Mouse (Mus musculus) intestine, embryonic 14.5 days (tissue): Measurements from ENCODE around the gene Mrln. TPM values are rescaled to one million over a fixed set of nuclear protein-coding genes. Genes with fewer than 3 reads are reported as not detected.

Source experiments
- ATAC-seq: fragments of 200-750 bp; cut with Nextera tagmentation; replicated peaks from 2 replicates; pipeline ENCODE4 v1.8.0; 2017; ENCODE audit warnings: low read depth, moderate number of reproducible peaks, moderate TSS enrichment, moderate library complexity; ENCODE audit not compliant: low FRiP score, low TSS enrichment
- DNase-seq: peaks from one replicate; pipeline ENCODE4 v3.0.0-alpha.2; 2018; ENCODE audit warnings: low spot score
- H3K27ac ChIP-seq: fragments of 300-500 bp; sonication (generic); 2 replicates; pipeline ENCODE4 v1.5.1; 2014; ENCODE audit warnings: low read depth, mild to moderate bottlenecking, control low read depth
- H3K27me3 ChIP-seq: fragments of 300-500 bp; sonication (generic); replicated peaks from 2 replicates; pipeline ENCODE4 v1.6.1; 2014; ENCODE audit warnings: low read length, control low read depth; ENCODE audit not compliant: control insufficient read depth, insufficient read depth
- H3K36me3 ChIP-seq: fragments of 300-500 bp; sonication (generic); 2 replicates; pipeline ENCODE4 v1.6.1; 2014; ENCODE audit warnings: low read length, control low read depth; ENCODE audit not compliant: control insufficient read depth, insufficient read depth
- H3K4me1 ChIP-seq: fragments of 300-500 bp; sonication (generic); replicated peaks from 2 replicates; pipeline ENCODE4 v1.6.1; 2014; ENCODE audit warnings: low read length, control low read depth, mixed read lengths; ENCODE audit not compliant: control insufficient read depth, insufficient read depth
- H3K4me2 ChIP-seq: fragments of 300-500 bp; sonication (generic); 2 replicates; pipeline ENCODE4 v1.6.1; 2014; ENCODE audit warnings: low read length
- H3K4me3 ChIP-seq: fragments of 300-500 bp; sonication (generic); 2 replicates; pipeline ENCODE4 v1.5.1; 2014; ENCODE audit warnings: low read depth, low read length, control low read depth, mixed read lengths
- H3K9ac ChIP-seq: fragments of 300-500 bp; sonication (generic); 2 replicates; pipeline ENCODE4 v1.6.1; 2014; ENCODE audit warnings: mild to moderate bottlenecking, low read length
- H3K9me3 ChIP-seq: fragments of 300-500 bp; sonication (generic); 2 replicates; pipeline ENCODE4 v1.6.1; 2016; ENCODE audit warnings: low read length, control low read depth; ENCODE audit not compliant: control insufficient read depth
- WGBS: fragments of 180-500 bp; shearing (Covaris S2); extraction: QIAGEN DNeasy Blood & Tissue Kit; methylation state at CpG from one replicate; pipeline ENCODE4 v1.1.7; 2014; 5-methylcytosine and 5-hydroxymethylcytosine counted together
- polyA plus RNA-seq: library from polyadenylated mRNA; unstranded; fragments of >200 nt; fragmentation: Nextera tagmentation; extraction: Ambion mirVana; gene quantifications from 2 replicates; pipeline ENCODE4 v1.2.1, GENCODE M21; 2014

Mrln gene
- polyA plus RNA-seq, 1 experiment from 2014 or later, result 1.0 TPM

GRCm38 (mm10) chr10:70167625-70168024 lies 36.8 kb upstream of the Mrln start:
- 48% methylated on average over 11 of the region's 11 CpGs for WGBS
- DNase-seq (no peak), ATAC-seq (no peak)
- Histone ChIP-seq H3K9me3 (no peaks in the 10 kb centered on the region), H3K4me2 (no peak overlapping the region), H3K27me3 (no peaks in the 10 kb centered on the region), H3K36me3 (peaks cover 49% of the 10 kb centered on the region), H3K4me1 (no peaks in the 10 kb centered on the region; the same call in 1 of the 2 replicates), H3K9ac (no peak overlapping the region), H3K27ac (no peak overlapping the region), H3K4me3 (no peak overlapping the region)

- Histone ChIP-seq H3K36me3 (peaks cover 49% of the 10 kb centered on the region), H3K4me2 (no peak overlapping the region), H3K9ac (no peak overlapping the region), H3K4me1 (no peaks in the 10 kb centered on the region; the same call in 1 of the 2 replicates), H3K27ac (no peak overlapping the region), H3K27me3 (no peaks in the 10 kb centered on the region), H3K4me3 (no peak overlapping the region), H3K9me3 (no peaks in the 10 kb centered on the region)
- ATAC-seq (no peak), DNase-seq (no peak)
- WGBS, result 34% methylated on average over 13 of the region's 13 CpGs
These were observed 36.1 kb upstream of the Mrln start for GRCm38 (mm10) chr10:70168396-70168795.

DNA sequence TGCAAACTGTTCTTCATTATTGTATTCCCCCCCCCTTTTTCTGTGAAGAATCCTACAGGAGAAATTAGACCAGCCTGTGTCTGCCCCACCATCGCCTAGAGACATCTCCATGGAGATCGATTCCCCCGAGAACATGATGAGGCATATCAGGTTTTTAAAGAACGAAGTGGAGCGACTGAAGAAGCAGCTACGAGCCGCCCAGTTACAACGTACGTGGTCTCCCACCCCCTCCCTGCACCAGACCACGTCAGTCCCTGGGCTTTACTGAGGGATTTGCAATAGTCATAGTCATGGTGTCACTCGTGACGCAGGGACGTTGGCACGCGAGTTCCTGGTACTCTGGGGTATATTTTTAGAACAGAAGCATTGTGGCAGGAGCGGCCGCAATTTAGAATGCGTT lies 35.4 kb upstream of the Mrln start:
- H3K27ac ChIP-seq, result no peak overlapping the region
- H3K36me3 ChIP-seq, result peaks cover 49% of the 10 kb centered on the region
- DNase-seq (no peak), ATAC-seq (no peak)
- H3K4me3 ChIP-seq, result no peak overlapping the region
- 85% methylated on average over 18 of the region's 18 CpGs for WGBS
- H3K4me1 ChIP-seq, result peaks cover 3% of the 10 kb centered on the region; the same call in 1 of the 2 replicates
- no peaks in the 10 kb centered on the region for H3K9me3 ChIP-seq
- H3K27me3 ChIP-seq, result no peaks in the 10 kb centered on the region
- H3K9ac ChIP-seq, result no peak overlapping the region
- H3K4me2 ChIP-seq, result no peak overlapping the region

GRCm38 (mm10) chr10:70173314-70173713 lies 31.1 kb upstream of the Mrln start:
- Histone ChIP-seq H3K9me3 (no peaks in the 10 kb centered on the region), H3K9ac (no peak overlapping the region), H3K27ac (no peak overlapping the region), H3K27me3 (no peaks in the 10 kb centered on the region), H3K4me2 (no peak overlapping the region), H3K4me1 (peaks cover 3% of the 10 kb centered on the region; the same call in 1 of the 2 replicates), H3K36me3 (peaks cover 69% of the 10 kb centered on the region), H3K4me3 (no peak overlapping the region)
- ATAC-seq (no peak), DNase-seq (peak; percentile 78)
- 52% methylated on average over 3 of the region's 3 CpGs for WGBS

DNA sequence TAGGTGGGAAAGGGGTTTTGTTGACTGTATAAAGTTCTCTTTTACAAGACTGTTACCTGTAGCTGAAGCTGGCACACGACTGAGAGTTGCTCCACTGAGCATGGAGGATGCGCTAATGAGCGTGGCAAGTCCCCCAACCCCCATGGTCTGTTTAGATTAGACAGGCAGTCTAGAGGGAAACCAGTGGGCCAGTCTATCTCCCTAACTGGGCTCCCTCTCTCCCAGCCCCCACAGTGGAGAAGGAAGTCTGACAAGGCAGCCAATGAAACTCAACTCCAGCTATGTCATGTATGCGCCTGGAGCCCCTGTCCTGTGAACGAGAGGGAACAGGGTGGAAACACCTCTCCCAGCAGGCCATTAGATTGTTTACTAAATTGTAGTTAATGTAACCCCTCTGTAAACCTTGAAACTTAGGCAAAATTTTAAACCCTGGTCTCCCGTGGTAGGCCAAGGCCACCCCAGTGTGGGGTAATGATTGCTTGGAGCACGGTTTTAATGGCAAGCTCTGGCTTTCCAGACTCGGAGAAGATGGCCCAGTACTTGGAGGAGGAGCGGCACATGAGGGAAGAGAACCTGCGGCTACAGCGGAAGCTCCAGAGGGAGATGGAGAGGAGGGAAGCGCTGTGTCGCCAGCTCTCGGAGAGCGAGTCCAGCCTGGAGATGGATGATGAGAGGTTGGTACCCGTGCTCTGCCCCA lies 29.8 kb upstream of the Mrln start:
- no peak overlapping the region for H3K27ac ChIP-seq
- H3K4me2 ChIP-seq, result no peak overlapping the region
- no peaks in the 10 kb centered on the region for H3K27me3 ChIP-seq
- no peak overlapping the region for H3K4me3 ChIP-seq
- no peaks in the 10 kb centered on the region for H3K9me3 ChIP-seq
- 0 out of 2 replicates have a peak, but pooled peaks cover 3% of the 10 kb centered on the region for H3K4me1 ChIP-seq
- 58% methylated on average over 16 of the region's 16 CpGs for WGBS
- no peak overlapping the region for H3K9ac ChIP-seq
- no peak for ATAC-seq
- no peak for DNase-seq
- peaks cover 63% of the 10 kb centered on the region for H3K36me3 ChIP-seq

- no peak for ATAC-seq
- peaks cover 44% of the 10 kb centered on the region for H3K36me3 ChIP-seq
- H3K4me3 ChIP-seq, result no peak overlapping the region
- H3K27me3 ChIP-seq, result no peaks in the 10 kb centered on the region
- H3K27ac ChIP-seq, result no peak overlapping the region
- no peaks in the 10 kb centered on the region; the same call in 1 of the 2 replicates for H3K4me1 ChIP-seq
- H3K9me3 ChIP-seq, result no peaks in the 10 kb centered on the region
- 85% methylated on average over 9 of the region's 9 CpGs for WGBS
- H3K4me2 ChIP-seq, result no peak overlapping the region
- H3K9ac ChIP-seq, result no peak overlapping the region
- DNase-seq, result no peak
These were observed 23.7 kb upstream of the Mrln start for GRCm38 (mm10) chr10:70180727-70181126.

GRCm38 (mm10) chr10:70181279-70181972 lies 23.0 kb upstream of the Mrln start:
- H3K4me1 ChIP-seq, result no peaks in the 10 kb centered on the region; the same call in 1 of the 2 replicates
- no peaks in the 10 kb centered on the region for H3K27me3 ChIP-seq
- H3K9ac ChIP-seq, result no peak overlapping the region
- ATAC-seq (no peak), DNase-seq (no peak)
- H3K36me3 ChIP-seq, result peaks cover 38% of the 10 kb centered on the region
- H3K27ac ChIP-seq, result no peak overlapping the region
- H3K4me2 ChIP-seq, result no peak overlapping the region
- 79% methylated on average over 11 of the region's 11 CpGs for WGBS
- H3K4me3 ChIP-seq, result no peak overlapping the region
- no peaks in the 10 kb centered on the region for H3K9me3 ChIP-seq

DNA sequence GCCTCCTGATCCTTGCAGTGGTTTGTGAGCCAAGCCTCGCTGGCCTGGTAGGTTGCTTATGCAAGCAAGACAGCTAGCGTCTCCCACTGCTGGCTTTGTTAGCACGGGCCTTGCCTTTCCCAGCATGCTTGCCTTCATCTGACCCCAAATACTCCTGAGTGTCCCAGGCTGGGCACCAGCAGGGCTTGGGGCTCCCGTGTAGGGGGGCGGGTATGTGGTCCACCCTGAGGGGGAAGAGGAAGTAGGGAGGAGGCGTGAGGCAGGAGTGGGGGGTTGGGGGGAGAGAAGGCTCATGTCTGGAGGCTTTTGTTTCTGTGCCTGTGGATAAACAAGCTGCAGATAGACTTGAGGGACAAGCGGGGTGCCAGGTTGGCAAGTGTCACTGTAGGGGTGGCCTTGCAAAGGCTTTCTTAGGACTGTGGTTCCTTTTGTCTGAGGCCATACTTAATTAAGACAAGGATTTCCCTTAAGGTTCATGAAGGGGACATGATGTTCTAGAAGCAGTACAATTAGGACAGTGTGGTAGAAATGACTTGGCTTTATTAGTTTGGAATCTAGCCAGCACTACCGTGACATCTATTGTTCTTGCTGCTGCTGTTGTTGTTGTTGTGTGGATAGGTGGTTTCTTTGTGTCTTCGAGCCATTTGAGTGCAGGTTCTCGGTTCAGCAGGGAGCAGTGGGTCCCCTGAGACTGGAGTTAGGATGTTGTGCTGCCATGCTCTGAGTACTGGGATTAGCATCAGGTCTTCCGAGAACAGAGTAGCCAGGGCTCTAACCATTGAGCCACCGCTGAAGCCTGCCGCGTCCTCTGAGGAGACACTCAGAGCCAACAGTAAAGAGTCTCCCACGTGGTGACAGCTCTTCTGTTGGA lies 21.0 kb upstream of the Mrln start:
- H3K27me3 ChIP-seq, result no peaks in the 10 kb centered on the region
- ATAC-seq (no peak), DNase-seq (no peak)
- peaks cover 40% of the 10 kb centered on the region for H3K36me3 ChIP-seq
- H3K4me1 ChIP-seq, result no peaks in the 10 kb centered on the region; the same call in 1 of the 2 replicates
- H3K9ac ChIP-seq, result no peak overlapping the region
- no peaks in the 10 kb centered on the region for H3K9me3 ChIP-seq
- WGBS, result 76% methylated on average over 15 of the region's 15 CpGs
- no peak overlapping the region for H3K4me2 ChIP-seq
- no peak overlapping the region for H3K27ac ChIP-seq
- no peak overlapping the region for H3K4me3 ChIP-seq
